7 mouse cellular contexts compared by ENCODE assay signal in the genomic region with DNA sequence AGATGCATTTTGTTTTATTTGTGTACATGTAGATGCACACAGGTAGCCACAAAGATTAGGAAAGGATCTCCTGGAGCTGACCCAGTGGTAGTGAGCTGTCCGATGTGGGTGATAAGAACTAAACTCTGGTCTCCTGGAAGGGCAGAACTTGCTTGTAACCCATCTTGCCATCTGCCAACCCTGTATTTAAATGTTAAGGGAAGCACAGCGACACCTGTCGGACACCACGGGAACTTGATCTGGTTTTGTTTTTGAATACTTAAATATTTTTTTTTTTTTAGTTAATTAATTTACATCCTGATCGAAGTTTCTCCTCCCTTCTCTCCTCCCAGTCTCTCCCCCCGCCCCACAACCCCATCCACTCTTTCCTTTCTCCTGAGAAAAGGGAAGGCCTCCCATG. TPM values are rescaled to one million over a fixed set of nuclear protein-coding genes. Genes with fewer than 3 reads are reported as not detected.
A peak's percentile ranks its signal among the peaks of the same experiment; 100 is the strongest.
DNase-seq lines count a peak whose midpoint lies in the region; ATAC-seq lines count a peak whose summit lies in the region.

No protein-coding gene starts in this region.

- no peaks in the 10 kb centered on the region for H3K9me3 ChIP-seq in embryonic facial prominence, embryonic 10.5 days

- no peaks in the 10 kb centered on the region for H3K36me3 ChIP-seq in embryonic facial prominence, embryonic 10.5 days (replicated peaks)

- no peaks in the 10 kb centered on the region for H3K27me3 ChIP-seq in embryonic facial prominence, embryonic 10.5 days (replicated peaks; ENCODE audit: low read depth, poor library complexity, severe bottlenecking)

- WGBS in embryonic facial prominence, embryonic 10.5 days = 15% methylated on average over 6 of the region's 6 CpGs

- H3K4me1 ChIP-seq in embryonic facial prominence, embryonic 10.5 days = peaks cover 4% of the 10 kb centered on the region; the same call in 1 of the 2 replicates

- no peak overlapping the region for H3K4me3 ChIP-seq in embryonic facial prominence, embryonic 10.5 days

- peak; percentile 52 for ATAC-seq in inflammation-experienced regulatory T-cells, adult 6 months

- DNase-seq in urinary bladder, postnatal 14 days (ENCODE audit: low spot score) = peak; percentile 74
- no peak for DNase-seq in urinary bladder, postnatal 10 days (ENCODE audit: low spot score)
- DNase-seq in adrenal gland, adult 8-10 months = peak; percentile 33
- peak; percentile 64 for DNase-seq in embryonic facial prominence, embryonic 10.5 days (ENCODE audit: low spot score)
- peak; percentile 58 to 59 for DNase-seq in lung, adult 18-20 months
- DNase-seq in skeletal muscle tissue, adult 2 months (ENCODE audit: low read depth, low spot score) = peak; percentile 65

- H3K27ac ChIP-seq in embryonic facial prominence, embryonic 10.5 days (replicated peaks) = no peak overlapping the region

RNA-seq across cellular contexts. Expression of a gene that starts 17.0 kb away (rescaled TPM):
- total RNA-seq in adrenal gland, adult 8-10 months (2022) = 100 to 1,000 TPM; 123 to 143 (median 139) TPM
- polyA plus RNA-seq in embryonic facial prominence, embryonic 10.5 days (2016; fragmentation: Nextera tagmentation; extraction: Ambion mirVana) = 159 and 165 TPM in 2 replicates
- polyA plus RNA-seq in inflammation-experienced regulatory T-cells, adult 6 months (2017; shearing (Covaris generic)) = 10 to 100 TPM; 26.1 to 36.4 (median 28.2) TPM
